Mouse (Mus musculus) common myeloid progenitor, adult 5-6 weeks (primary cell): ENCODE results near the gene Rhox3a2. TPM values are rescaled to one million over a fixed set of nuclear protein-coding genes. Genes with fewer than 3 reads are reported as not detected.
"Not testable (repeated sequence)": the region's sequence is repeated elsewhere in the genome, so short reads cannot be mapped to it uniquely, and the experiment has no call there.

Source experiments
- ATAC-seq: replicated peaks from 2 replicates; pipeline ENCODE4 v1.8.0; 2016; ENCODE audit warnings: low read depth, mild to moderate bottlenecking, moderate TSS enrichment, inconsistent platforms; ENCODE audit not compliant: poor library complexity, severe bottlenecking
- total RNA-seq: library from RNA; stranded (forward); fragments of 200-1000, 187-1606 nt; gene quantifications from 2 replicates; pipeline ENCODE4 v1.2.3, GENCODE M21; 2017

Gene Rhox3a2
- not detected in 2 replicates for total RNA-seq

GRCm38 (mm10) chrX:37379728-37380127 is at the start of gene Rhox3a2:
Gene Rhox3a2, plus strand, starts transcription at chrX:37380028.
- not testable (repeated sequence) for ATAC-seq

- not testable (repeated sequence) for ATAC-seq
Observed at GRCm38 (mm10) chrX:37390548-37390947, 10.7 kb downstream of the Rhox3a2 start, which contains the start of gene Rhox4a2. Gene Rhox4a2, plus strand, starts transcription at chrX:37390848.

- not testable (repeated sequence) for ATAC-seq
Observed at GRCm38 (mm10) chrX:37411767-37412166, 31.9 kb downstream of the Rhox3a2 start, which contains the start of gene Rhox2b. Gene Rhox2b, plus strand, starts transcription at chrX:37412067.

GRCm38 (mm10) chrX:37432194-37432593 is 52.4 kb downstream of the Rhox3a2 start, which contains the start of gene Rhox4b:
Gene Rhox4b, plus strand, starts transcription at chrX:37432494.
- not testable (repeated sequence) for ATAC-seq

Other genes starting within 250 kb of the Rhox3a2 start
- gene Akap14, start 211.2 kb upstream of the Rhox3a2 start, total RNA-seq = not detected in 2 replicates
- 64.9 and 72.3 TPM in 2 replicates for gene Ndufa1, start 188.9 kb upstream of the Rhox3a2 start, total RNA-seq
- 3.2 and 7.1 TPM in 2 replicates for gene Rnf113a1, start 188.8 kb upstream of the Rhox3a2 start, total RNA-seq
- gene Gm9, start 169.0 kb upstream of the Rhox3a2 start, total RNA-seq = not detected in 2 replicates
- gene Rhox1, start 157.8 kb upstream of the Rhox3a2 start, total RNA-seq = not detected in 2 replicates
- not detected in 2 replicates for gene Rhox2a, start 135.1 kb upstream of the Rhox3a2 start, total RNA-seq
- gene Rhox3a, start 130.1 kb upstream of the Rhox3a2 start, total RNA-seq = not detected in 2 replicates
- not detected in 2 replicates for gene Rhox4a, start 114.7 kb upstream of the Rhox3a2 start, total RNA-seq
- gene Rhox4a2, start 10.8 kb downstream of the Rhox3a2 start, total RNA-seq = not detected in 2 replicates
- not detected in 2 replicates for gene Rhox2b, start 32.0 kb downstream of the Rhox3a2 start, total RNA-seq
- not detected in 2 replicates for gene Rhox4b, start 52.5 kb downstream of the Rhox3a2 start, total RNA-seq
- not detected in 2 replicates for gene Rhox2c, start 73.7 kb downstream of the Rhox3a2 start, total RNA-seq
- gene Rhox3c, start 78.6 kb downstream of the Rhox3a2 start, total RNA-seq = not detected in 2 replicates
- gene Rhox4c, start 100.3 kb downstream of the Rhox3a2 start, total RNA-seq = not detected in 2 replicates
- gene Rhox2d, start 113.4 kb downstream of the Rhox3a2 start, total RNA-seq = not detected in 2 replicates
- not detected in 2 replicates for gene Rhox4d, start 134.3 kb downstream of the Rhox3a2 start, total RNA-seq
- gene Rhox2e, start 150.4 kb downstream of the Rhox3a2 start, total RNA-seq = not detected in 2 replicates
- gene Rhox3e, start 162.0 kb downstream of the Rhox3a2 start, total RNA-seq = not detected in 2 replicates
- gene Rhox4e, start 177.4 kb downstream of the Rhox3a2 start, total RNA-seq = not detected in 2 replicates
- not detected in 2 replicates for gene Rhox2f, start 191.4 kb downstream of the Rhox3a2 start, total RNA-seq
- not detected in 2 replicates for gene Rhox3f, start 201.0 kb downstream of the Rhox3a2 start, total RNA-seq
- not detected in 2 replicates for gene Rhox4f, start 227.7 kb downstream of the Rhox3a2 start, total RNA-seq
- gene Rhox3g, start 248.6 kb downstream of the Rhox3a2 start, total RNA-seq = not detected in 2 replicates